Mouse (Mus musculus) T-helper 2 cell (primary cell): ENCODE results near the gene Chp2.

Source experiments
- in situ Hi-C: fragments of 300-600 bp; cut with MboI, MseI; formaldehyde crosslinking; loops from one replicate; pipeline ENCODE4 v1.15.1; 2025; ENCODE audit warnings: high pct_unique_total_duplicates

The Chp2 gene

DNA sequence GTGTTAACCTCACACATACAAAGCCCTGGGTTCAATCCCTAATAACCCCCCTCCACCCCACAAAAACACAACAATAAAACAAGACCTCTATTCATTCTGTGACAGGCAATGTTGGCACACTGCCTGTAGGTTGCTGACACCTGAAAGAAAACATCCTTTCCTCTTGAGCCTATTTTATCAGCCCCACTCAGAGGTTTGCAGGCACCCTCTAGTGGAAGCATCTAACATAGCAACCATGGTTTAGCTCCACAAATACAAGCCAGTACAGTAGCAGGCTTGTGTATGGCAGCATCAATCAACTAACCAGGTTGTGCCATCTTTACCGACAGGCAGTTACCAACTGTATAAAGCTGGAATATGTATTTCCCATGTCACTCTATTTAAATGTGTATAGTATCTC is 23.0 kb downstream of the Chp2 start:
- in situ Hi-C loops: loop anchor here (5.0 kb wide), 1 partner anchor 220 kb away; no protein-coding TSS in a partner anchor

GRCm38 (mm10) chr7:122242744-122243143 is 23.4 kb downstream of the Chp2 start:
- in situ Hi-C loops: loop anchor here (5.0 kb wide), 1 partner anchor 220 kb away; no protein-coding TSS in a partner anchor

GRCm38 (mm10) chr7:122244166-122244565 is 24.9 kb downstream of the Chp2 start:
- in situ Hi-C loops: loop anchor here (5.0 kb wide), 1 partner anchor 218 kb away; no protein-coding TSS in a partner anchor

DNA sequence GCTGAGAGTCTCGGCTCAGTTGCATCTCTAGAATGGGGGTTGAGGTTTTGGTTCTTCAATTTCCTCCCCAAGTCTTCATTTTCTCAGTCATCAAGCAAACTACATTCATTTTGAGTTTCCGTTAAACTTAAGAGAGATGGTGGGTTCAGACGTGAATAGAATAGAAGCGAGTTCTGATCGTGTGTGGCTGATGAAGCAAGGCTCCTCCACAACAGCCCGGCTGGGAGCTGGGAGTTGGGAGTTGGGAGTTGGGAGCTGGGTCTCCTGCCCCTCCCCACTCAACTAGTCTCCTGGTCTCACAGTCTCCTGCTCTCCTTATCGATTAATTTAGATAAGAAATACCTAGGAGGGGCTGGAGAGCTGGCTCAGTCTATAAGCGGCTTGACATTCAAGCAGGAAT is 25.3 kb downstream of the Chp2 start:
- in situ Hi-C loops: loop anchor here (5.0 kb wide), 1 partner anchor 218 kb away; no protein-coding TSS in a partner anchor

DNA sequence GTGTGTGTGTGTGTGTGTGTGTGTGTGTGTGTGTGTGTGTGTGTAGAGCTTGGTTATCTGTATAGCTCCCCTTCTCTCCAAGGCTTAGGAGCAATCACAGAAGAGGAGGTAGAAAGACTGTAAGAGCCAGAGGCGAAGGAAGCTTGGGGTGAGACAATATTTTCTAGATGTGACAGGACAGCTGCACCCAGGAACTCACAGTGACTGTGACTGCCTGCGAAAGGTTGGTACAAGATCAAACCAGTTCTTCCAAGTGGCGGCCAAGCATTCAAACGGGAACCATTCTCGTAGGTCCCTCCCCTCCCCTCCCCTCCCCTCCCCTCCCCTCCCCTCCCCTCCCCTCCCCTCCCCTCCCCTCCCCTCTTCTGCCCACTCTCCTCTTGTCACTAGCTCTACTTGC is 26.7 kb downstream of the Chp2 start:
- in situ Hi-C loops: no loop called here

DNA sequence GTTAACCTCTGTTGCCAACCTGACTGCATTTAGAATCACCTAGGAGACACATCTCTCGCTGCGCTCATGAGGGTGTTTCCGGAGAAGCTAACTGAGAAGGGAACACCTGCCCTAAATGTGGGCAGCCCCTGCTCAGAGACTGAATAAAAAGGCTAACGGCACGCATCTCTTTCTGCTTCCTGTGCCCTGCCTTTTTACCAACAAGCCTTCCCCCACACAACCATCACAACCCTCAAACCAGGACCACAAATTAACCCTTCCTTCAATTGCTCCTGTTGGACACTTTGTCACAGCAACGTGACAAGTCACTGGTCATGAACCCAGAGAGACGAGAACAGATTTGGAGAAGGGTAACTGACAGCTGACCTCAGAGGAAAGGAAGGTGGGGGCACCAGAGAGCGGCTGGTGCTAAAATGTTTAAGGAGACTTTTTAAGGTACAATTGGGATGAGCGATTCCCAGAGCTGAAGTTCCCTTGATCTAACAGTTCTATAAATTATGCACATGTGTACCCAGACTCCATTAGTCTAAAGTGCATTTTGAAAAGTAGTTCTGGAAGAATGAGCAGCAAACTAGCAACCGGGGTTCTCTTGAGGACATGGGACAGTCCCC is 28.1 kb downstream of the Chp2 start:
- in situ Hi-C loops: no loop called here

DNA sequence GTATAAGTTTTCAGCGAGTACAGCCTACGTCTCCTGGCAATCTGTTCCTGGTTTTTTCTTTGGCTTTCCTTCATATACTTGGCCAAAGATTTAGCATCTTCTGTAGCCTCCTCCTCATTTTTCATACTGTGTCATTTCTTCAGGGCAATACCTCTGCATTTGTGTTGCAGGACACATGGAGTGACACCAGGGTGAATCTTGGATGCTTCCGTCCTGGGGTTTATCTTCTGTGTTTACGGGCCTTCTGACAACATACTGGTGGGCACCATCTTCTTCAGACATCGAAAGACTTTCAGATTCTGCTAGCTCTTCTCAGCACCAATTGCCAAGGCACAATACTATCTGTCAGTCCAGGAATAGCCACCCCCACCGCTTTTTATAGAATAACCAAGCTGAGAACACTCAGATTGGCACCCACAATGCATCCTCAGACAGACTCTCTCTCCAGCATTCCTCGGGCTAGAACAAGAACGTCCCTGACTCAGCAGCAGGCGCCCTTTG is 30.1 kb downstream of the Chp2 start:
- in situ Hi-C loops: no loop called here

- in situ Hi-C loops: loop anchor here (5.0 kb wide), 1 partner anchor 676 kb away; no protein-coding TSS in a partner anchor
Measured at GRCm38 (mm10) chr7:122251197-122252011, 32.1 kb downstream of the Chp2 start.

DNA sequence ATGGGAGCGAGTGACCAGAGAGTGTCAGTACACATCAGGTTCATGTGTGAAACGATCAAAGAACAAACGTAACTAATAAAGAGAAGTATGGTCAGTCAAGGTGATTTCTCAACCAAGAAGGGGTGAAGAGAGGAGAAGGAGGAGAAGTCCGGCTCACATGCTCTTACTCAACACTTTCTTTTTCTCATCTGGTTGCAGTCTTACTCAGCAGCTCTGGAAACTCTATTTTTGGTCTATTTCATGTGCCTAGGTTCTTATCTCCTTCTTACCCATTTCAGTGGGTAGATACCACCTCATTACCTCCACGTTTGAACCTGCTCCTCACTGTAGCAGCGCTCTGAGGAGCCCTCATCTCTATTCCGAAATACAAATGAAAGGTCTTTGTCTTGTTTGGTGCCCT is 37.4 kb downstream of the Chp2 start:
- in situ Hi-C loops: no loop called here

DNA sequence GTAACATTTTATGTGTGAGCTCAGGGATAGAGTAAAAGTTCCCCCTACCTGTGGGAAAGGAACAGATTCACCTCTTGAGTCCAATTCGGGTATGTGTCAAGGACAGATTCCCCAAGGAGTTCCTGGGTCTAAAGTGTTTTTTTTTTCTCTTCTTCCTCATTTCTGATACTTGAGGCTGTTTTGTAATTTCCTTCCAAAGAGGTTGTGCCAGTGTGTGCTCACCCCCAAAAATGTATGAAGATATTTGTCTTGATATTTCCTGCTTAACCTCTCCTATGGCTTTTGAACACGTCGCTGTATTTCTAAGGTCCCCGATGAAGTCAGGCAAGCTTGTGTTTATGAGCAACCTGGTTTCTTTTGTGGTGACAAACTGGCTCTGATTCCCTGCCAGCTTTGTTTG is 39.2 kb downstream of the Chp2 start:
- in situ Hi-C loops: no loop called here

DNA sequence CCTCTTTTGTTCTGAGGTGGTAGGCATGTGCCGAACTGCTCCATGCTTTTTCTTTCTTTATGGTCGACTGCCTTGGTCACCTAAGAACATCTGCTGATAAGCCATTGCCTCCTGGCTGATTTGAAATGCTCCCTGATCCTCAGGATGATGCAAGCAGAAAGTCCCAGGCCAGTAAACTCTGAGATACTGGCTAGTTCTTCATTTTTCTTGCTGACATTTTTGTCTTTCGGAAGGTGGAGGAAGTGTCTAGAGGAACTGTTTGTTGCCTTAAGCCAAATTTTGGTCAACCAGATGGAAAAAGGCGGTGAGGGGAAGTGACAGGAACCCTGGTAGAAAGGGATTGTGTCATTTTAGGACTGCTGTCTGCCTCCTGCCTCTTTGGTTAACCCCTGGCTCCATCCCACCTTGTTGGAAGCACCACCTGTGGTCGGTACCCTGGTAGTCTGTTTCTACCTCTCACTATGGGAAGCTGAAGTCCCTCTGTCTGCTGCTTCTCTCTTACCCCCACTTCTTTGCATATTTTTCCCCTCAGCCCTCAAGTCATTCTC is 40.8 kb downstream of the Chp2 start:
- in situ Hi-C loops: no loop called here

GRCm38 (mm10) chr7:122268983-122269486 is 49.7 kb downstream of the Chp2 start:
- in situ Hi-C loops: no loop called here

GRCm38 (mm10) chr7:122272334-122272733 is 53.0 kb downstream of the Chp2 start:
- in situ Hi-C loops: no loop called here
